Mouse (Mus musculus): Measurements from ENCODE around the gene Mipol1. TPM values are rescaled to one million over a fixed set of nuclear protein-coding genes. Genes with fewer than 3 reads are reported as not detected.

Mipol1 gene
- total RNA-seq, 2 experiments from 2014 or later, result 4.5 to 4.9 TPM

- intact Hi-C loops (cut with DNase I), result no loop called here
- DNase-seq, result no peak
Observed at GRCm38 (mm10) chr12:57508938-57509337, 278.7 kb downstream of the Mipol1 start.

- intact Hi-C loops (cut with DNase I), result no loop called here
- DNase-seq, result no peak
Observed at GRCm38 (mm10) chr12:57509726-57510125, 279.5 kb downstream of the Mipol1 start.

- no peak for DNase-seq
- intact Hi-C loops (cut with DNase I), result no loop called here
Observed at GRCm38 (mm10) chr12:57511127-57511526, 280.9 kb downstream of the Mipol1 start.

DNA sequence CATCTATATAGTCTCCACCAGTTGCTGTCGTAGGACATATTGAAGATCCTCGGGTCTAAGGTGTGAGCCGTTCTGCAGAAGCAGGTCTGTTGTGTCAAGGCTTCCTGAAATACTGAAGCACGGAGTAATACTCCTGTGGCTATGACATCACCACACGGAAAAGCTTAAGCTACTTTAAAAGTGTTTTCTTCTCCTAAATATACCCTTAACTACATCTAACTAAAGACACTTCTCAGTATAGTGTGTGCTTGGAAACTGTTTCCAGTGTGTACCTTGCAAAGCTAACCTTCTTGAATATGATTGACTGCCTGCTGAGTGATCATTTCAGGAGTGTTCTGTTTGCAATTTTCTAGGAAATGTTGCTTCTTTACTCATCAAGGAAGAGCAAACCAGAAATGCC lies 281.3 kb downstream of the Mipol1 start:
- DNase-seq, result no peak
- intact Hi-C loops (cut with DNase I), result no loop called here

GRCm38 (mm10) chr12:57514552-57514951 lies 284.3 kb downstream of the Mipol1 start:
- intact Hi-C loops (cut with DNase I), result no loop called here
- no peak for DNase-seq

DNA sequence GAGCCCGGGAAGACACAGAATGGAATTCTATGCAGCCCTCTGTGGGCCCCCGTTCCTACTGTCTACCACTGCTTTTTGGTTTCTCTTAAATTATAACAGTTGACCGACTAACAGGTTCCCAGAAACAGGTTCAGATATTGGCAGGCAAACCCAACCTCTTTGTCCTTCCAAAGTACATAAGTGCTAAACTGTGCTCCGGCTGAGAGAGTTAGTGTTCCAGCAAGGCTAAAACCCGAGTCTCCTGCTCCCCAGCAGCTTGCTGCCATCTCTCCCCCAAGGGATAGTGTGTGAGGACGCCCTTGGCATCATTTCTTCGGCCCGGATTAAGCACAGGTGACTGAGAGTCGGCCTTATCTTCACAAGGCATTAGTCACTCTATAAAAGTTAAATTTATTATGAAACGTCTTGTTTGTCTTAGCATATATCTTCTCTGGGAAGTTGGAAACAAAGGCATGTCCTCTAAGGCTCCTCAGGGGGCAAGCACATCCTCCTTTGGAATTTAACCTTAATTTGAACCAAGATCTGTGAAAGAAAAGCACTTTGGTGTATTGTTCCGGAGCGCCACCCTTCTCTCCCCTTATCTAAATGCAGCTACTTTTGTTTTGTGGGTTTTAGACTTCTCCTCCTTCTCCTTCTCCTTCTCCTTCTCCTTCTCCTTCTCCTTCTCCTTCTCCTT lies 285.6 kb downstream of the Mipol1 start:
- DNase-seq, result no peak
- intact Hi-C loops (cut with DNase I), result no loop called here

DNA sequence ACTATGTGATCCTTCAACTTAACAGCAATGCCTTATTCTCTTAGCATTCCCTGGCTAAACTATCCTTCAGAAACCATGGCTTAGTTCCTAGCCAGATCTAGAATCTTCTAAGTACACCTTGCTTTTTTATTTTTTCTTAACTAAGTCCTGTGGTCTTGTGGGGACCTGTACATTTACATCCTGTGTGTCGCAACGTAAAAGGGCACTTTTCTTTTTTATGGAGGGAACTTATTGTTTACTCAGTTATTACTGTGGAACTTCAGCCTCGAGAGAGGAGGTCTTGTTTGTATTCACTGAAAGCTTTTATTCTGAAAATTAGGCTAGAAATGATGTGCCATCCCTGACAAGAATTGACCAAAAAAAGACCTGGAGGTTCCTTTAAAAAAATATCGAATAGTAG lies 298.1 kb downstream of the Mipol1 start:
- intact Hi-C loops (cut with DNase I), result no loop called here
- no peak for DNase-seq

DNA sequence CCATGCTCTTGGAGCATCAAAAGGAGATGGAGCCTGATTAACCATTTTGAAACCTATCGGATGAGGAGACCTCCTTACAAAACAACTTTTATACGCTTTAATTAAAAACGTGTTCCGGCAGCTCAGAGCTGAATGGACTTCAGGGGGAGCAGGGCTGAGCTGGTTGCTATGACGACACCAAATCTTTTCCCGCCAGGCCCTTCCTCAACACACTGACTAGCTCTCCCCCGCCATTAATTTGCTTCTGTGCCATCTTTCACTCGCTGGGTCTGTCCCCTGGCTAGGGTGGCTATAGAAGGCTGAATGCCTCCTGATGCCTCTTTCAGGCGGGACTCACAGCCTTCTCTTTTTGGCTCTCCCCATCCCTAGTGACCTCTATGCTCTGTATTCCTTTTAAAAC lies 300.2 kb downstream of the Mipol1 start:
- intact Hi-C loops (cut with DNase I), result no loop called here
- no peak for DNase-seq

DNA sequence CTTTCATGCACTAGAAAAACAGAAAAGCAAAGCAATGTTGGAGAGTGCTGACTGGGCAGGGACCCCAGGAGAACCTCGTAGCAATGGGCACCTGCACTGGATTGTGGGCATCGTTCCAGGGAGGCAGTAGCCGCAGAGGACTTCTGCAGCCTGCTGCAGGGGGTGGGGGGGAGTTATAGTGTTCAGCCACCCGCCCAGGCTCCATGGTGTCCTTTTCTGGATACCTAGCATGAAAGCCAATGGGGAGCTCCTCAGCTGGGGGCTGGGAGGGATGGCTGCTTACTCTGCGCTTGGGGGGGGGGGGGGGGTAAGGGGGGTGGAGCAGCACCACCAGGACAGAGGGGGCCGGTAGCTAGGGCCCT lies 304.3 kb downstream of the Mipol1 start:
- no peak for DNase-seq
- intact Hi-C loops (cut with DNase I), result no loop called here

DNA sequence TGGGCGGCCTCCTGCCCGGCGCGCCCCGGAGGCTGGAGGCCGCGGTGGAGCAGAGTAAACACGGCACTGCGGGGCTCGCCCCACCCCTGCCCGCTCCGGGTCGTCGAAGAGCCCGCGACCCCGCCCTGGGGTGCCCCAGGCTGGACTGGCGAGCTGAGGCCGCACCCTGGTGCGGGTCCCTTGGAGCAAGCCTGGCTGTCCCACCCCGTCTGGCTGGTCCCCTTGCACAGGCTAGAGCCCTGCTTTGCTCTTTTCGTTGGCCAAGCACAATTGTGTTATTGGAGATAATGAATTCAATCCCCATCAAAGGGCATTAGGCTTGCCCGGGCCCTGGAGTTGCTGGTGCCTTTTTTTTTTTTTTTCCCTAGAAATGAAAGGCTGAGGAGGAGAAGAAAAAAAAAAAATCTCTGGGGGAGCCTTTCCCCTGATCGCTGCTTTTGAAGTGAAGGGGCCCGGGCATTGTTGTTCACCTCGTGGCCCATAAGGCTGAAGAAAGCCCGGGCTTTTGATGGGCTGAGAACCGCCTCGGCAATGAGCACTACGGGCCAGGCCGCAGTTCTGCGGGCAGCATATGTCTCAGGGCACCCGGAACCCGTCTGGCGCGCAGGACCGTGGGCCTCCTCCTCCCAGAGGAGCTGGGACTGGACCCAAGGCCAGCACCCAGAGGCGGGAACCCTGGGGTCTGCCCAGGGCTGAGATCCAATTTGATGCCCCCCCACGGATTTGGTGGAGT lies 304.8 kb downstream of the Mipol1 start:
- no peak for DNase-seq
- intact Hi-C loops (cut with DNase I), result no loop called here

- intact Hi-C loops (cut with DNase I), result loop anchor here (2.0 kb wide), 1 partner anchor 15 kb away; no protein-coding TSS in a partner anchor
- DNase-seq, result no peak
Observed at GRCm38 (mm10) chr12:57536056-57536908, 306.1 kb downstream of the Mipol1 start.

- intact Hi-C loops (cut with DNase I), result loop anchor here (2.0 kb wide), 1 partner anchor 14 kb away; no protein-coding TSS in a partner anchor
Observed at GRCm38 (mm10) chr12:57536909-57537670, 306.9 kb downstream of the Mipol1 start.

GRCm38 (mm10) chr12:57537791-57538587 lies 307.8 kb downstream of the Mipol1 start:
- no peak for DNase-seq
- intact Hi-C loops (cut with DNase I), result loop anchor here (2.0 kb wide), 1 partner anchor 13 kb away; no protein-coding TSS in a partner anchor

More at GRCm38 (mm10) chr12:57536909-57537670, 306.9 kb downstream of the Mipol1 start:
- no peak for DNase-seq

DNA sequence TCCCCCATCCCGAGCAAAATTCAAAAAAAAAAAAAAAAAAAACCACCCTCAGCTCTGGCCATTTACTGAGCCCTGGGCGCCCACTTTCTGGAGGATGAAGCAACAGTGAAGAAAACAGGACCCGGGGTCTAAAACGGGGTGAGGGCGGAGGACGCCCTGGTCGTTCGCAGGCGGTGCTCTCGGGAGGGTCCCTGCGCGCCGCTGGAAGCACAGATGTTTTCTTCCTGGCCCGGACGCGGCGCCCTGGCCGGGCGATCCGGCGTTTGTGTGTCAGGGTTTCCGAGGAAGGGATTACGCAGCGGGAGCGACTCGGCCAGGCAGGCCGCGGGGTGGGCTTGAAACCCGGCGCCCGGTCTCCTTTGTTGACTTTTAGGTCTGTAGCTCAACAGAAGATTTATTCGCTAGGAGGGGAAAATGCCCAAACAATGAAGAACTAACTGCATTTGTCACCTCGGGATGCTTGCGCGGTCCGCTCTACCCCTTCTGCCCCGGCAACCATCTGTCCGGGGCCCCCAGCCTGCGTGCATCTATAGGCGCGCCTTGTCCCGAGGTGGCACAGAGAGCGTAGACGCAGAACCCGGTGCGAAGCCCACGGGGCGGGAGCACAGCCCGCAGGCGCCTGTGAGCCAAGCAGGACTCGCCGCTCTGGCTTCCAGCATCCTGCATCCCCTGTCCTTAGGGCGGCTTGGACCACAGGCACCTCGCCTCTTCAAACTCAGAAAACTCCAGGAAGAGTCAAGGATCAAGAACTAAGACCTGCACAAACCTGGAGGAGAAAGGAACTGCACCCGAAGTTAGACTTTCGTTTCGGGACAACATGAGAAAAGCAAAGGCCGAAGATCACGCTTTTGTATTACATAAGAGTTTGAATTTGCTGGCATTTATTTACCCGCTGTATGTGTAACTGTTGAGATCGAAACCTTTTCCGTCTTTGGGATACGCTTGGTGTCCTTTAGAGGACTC lies 308.6 kb downstream of the Mipol1 start:
- intact Hi-C loops (cut with DNase I), result no loop called here
- peak; percentile 24 to 55 for DNase-seq

GRCm38 (mm10) chr12:57539551-57539985 lies 309.3 kb downstream of the Mipol1 start:
- intact Hi-C loops (cut with DNase I), result no loop called here
- peak in 1 of 2 experiments; percentile 52 for DNase-seq

DNA sequence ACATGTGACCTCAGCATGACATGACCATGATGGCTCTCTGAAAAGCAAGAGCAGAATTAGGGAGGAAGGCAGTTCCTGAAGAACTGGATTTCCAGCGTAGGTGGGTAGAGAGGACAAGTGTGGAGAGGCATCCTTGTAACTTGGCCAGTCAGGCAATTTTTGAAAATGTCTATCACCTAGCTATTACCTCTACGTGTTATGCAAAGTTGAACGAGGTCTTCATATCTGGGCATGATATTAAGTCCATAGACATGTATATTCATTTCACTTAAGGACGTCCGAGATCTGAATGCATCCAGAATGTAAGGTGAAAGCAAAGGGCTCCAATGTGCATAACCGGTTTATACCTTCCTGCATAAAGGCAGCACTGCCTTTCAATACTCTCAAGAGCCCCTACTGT lies 310.9 kb downstream of the Mipol1 start:
- DNase-seq, result no peak
- intact Hi-C loops (cut with DNase I), result loop anchor here (5.0 kb wide), 1 partner anchor 849 kb away; the partner anchor contains the start of gene Pax9

GRCm38 (mm10) chr12:57541931-57542745 lies 311.9 kb downstream of the Mipol1 start:
- DNase-seq, result no peak
- intact Hi-C loops (cut with DNase I), result loop anchor here (5.0 kb wide), 1 partner anchor 850 kb away; the partner anchor contains the start of gene Pax9

All from heart, postnatal 36 days (tissue).